Mouse (Mus musculus) limb, embryonic 13.5 days (tissue): ENCODE measurements at regions not wholly inside any gene's neighbourhood (a gene's known extent, or its start where the extent isn't known, plus 50 kb on each side); places are given as distances from the start of the nearest gene placed in this dataset.

Experiments
- ATAC-seq: fragments of 200-750 bp; cut with Nextera tagmentation; 2 replicates; pipeline ENCODE4 v1.8.0; 2017; ENCODE audit warnings: low read depth, moderate number of reproducible peaks, moderate TSS enrichment; ENCODE audit not compliant: low FRiP score
- H3K27ac ChIP-seq: fragments of 300-500 bp; sonication (generic); 2 replicates; pipeline ENCODE4 v1.5.1; 2015; ENCODE audit warnings: inconsistent platforms, mild to moderate bottlenecking, moderate library complexity
- H3K27me3 ChIP-seq: fragments of 300-500 bp; sonication (generic); 2 replicates; pipeline ENCODE4 v1.6.1; 2015; ENCODE audit warnings: mild to moderate bottlenecking, inconsistent platforms
- H3K36me3 ChIP-seq: fragments of 300-500 bp; sonication (generic); 2 replicates; pipeline ENCODE4 v1.6.1; 2015; ENCODE audit warnings: inconsistent platforms, mild to moderate bottlenecking, moderate library complexity
- H3K4me1 ChIP-seq: fragments of 300-500 bp; sonication (generic); 2 replicates; pipeline ENCODE4 v1.6.1; 2015; ENCODE audit warnings: inconsistent platforms
- H3K4me2 ChIP-seq: fragments of 300-500 bp; sonication (generic); replicated peaks from 2 replicates; pipeline ENCODE4 v1.6.1; 2015; ENCODE audit warnings: inconsistent platforms, mild to moderate bottlenecking, moderate library complexity
- H3K4me3 ChIP-seq: fragments of 300-500 bp; sonication (generic); 2 replicates; pipeline ENCODE4 v1.5.1; 2015; ENCODE audit warnings: moderate library complexity, mild to moderate bottlenecking, inconsistent platforms
- H3K9ac ChIP-seq: fragments of 300-500 bp; sonication (generic); 2 replicates; pipeline ENCODE4 v1.6.1; 2015; ENCODE audit warnings: mild to moderate bottlenecking, inconsistent platforms
- H3K9me3 ChIP-seq: fragments of 300-500 bp; sonication (generic); 2 replicates; pipeline ENCODE4 v1.6.1; 2016; ENCODE audit warnings: inconsistent platforms
- WGBS: fragments of 180-500 bp; shearing (Covaris S2); methylation state at CpG from one replicate; pipeline ENCODE4 v1.1.7; 2015; 5-methylcytosine and 5-hydroxymethylcytosine counted together

DNA sequence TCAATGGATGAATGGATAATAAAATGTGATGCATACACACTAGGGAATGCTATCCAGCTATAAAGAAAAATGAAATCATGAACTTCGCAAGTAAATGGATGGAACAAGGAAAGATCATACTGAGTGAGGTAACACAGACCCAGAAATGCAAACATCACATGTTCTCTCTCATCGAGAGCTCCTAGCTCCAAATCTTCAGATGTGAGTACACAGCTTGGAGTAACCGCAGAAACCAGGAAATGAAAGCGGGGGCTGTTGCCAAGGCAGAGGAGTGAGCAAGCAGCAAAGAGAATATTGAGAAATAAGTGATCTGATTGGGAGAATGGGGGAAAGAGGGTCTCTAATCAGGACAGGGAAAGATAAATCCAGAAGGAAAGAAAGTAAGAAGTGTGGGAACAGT lies 52.0 kb upstream of the Tsc22d2 start:
- WGBS = 84% methylated on average over 4 of the region's 4 CpGs
- H3K4me3 ChIP-seq = no peak overlapping the region
- H3K27ac ChIP-seq = no peak overlapping the region
- H3K4me2 ChIP-seq = no peak overlapping the region
- no peaks in the 10 kb centered on the region for H3K4me1 ChIP-seq
- no peak for ATAC-seq
- H3K9me3 ChIP-seq = no peaks in the 10 kb centered on the region
- no peak overlapping the region for H3K9ac ChIP-seq
- no peaks in the 10 kb centered on the region for H3K27me3 ChIP-seq
- H3K36me3 ChIP-seq = no peaks in the 10 kb centered on the region

DNA sequence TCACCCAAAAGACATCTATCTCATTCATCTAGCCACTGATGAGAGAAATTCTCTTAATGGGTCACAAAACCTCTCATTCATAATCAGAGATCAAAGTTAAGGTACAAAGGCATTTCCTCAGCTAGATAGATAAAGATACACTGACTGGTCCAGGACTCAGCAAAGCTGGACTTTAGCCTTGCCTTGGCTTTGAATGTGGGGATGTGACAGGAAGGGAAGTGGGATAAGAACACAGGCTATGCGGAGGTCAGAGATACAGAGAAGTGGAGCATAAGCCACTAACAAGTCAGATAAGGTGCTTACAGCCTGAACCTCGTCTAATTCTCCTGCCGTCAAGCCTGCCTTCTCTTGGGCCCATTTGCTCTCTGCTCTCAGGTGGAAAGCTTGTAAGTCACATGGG lies 50.0 kb upstream of the Tsc22d2 start:
- Histone ChIP-seq H3K9me3 (no peaks in the 10 kb centered on the region), H3K4me2 (no peak overlapping the region), H3K9ac (no peak overlapping the region), H3K36me3 (no peaks in the 10 kb centered on the region), H3K4me3 (no peak overlapping the region), H3K27me3 (no peaks in the 10 kb centered on the region), H3K4me1 (no peaks in the 10 kb centered on the region), H3K27ac (no peak overlapping the region)
- no peak for ATAC-seq
- WGBS = 79% methylated on average over 3 of the region's 3 CpGs
